Mouse (Mus musculus): ENCODE data around the gene Nrxn3.
A peak's percentile ranks its signal among the peaks of the same experiment; 100 is the strongest.

The Nrxn3 gene

GRCm38 (mm10) chr12:88808947-88809346, 86.3 kb downstream of the Nrxn3 start:
- DNase-seq (ENCODE audit: extremely low spot score, low read depth, low spot score), result no peak

GRCm38 (mm10) chr12:88812173-88812572, 89.5 kb downstream of the Nrxn3 start:
- DNase-seq (ENCODE audit: extremely low spot score, low read depth, low spot score), result no peak

- no peak for DNase-seq (ENCODE audit: extremely low spot score, low read depth, low spot score)
These were observed 94.2 kb downstream of the Nrxn3 start for GRCm38 (mm10) chr12:88816865-88817264.

GRCm38 (mm10) chr12:88818622-88819334, 96.1 kb downstream of the Nrxn3 start:
- no peak for DNase-seq (ENCODE audit: extremely low spot score, low read depth, low spot score)

- no peak for DNase-seq (ENCODE audit: extremely low spot score, low read depth, low spot score)
These were observed 96.6 kb downstream of the Nrxn3 start for GRCm38 (mm10) chr12:88819335-88819709.

- no peak for DNase-seq (ENCODE audit: extremely low spot score, low read depth, low spot score)
These were observed 97.5 kb downstream of the Nrxn3 start for GRCm38 (mm10) chr12:88820131-88820530.

GRCm38 (mm10) chr12:88830851-88831250, 108.2 kb downstream of the Nrxn3 start:
- DNase-seq (ENCODE audit: extremely low spot score, low read depth, low spot score), result no peak

GRCm38 (mm10) chr12:88835821-88836220, 113.1 kb downstream of the Nrxn3 start:
- no peak for DNase-seq (ENCODE audit: extremely low spot score, low read depth, low spot score)

- no peak for DNase-seq (ENCODE audit: extremely low spot score, low read depth, low spot score)
These were observed 117.0 kb downstream of the Nrxn3 start for GRCm38 (mm10) chr12:88839724-88840123.

- DNase-seq (ENCODE audit: extremely low spot score, low read depth, low spot score), result no peak
These were observed 118.7 kb downstream of the Nrxn3 start for GRCm38 (mm10) chr12:88841350-88841749.

GRCm38 (mm10) chr12:88850400-88851179, 127.9 kb downstream of the Nrxn3 start:
- no peak for DNase-seq (ENCODE audit: extremely low spot score, low read depth, low spot score)

GRCm38 (mm10) chr12:88854039-88854438, 131.4 kb downstream of the Nrxn3 start:
- no peak for DNase-seq (ENCODE audit: extremely low spot score, low read depth, low spot score)

- no peak for DNase-seq (ENCODE audit: extremely low spot score, low read depth, low spot score)
These were observed 135.0 kb downstream of the Nrxn3 start for GRCm38 (mm10) chr12:88857701-88858100.

- no peak for DNase-seq (ENCODE audit: extremely low spot score, low read depth, low spot score)
These were observed 137.0 kb downstream of the Nrxn3 start for GRCm38 (mm10) chr12:88859456-88860345.

GRCm38 (mm10) chr12:88860397-88860796, 137.7 kb downstream of the Nrxn3 start:
- no peak for DNase-seq (ENCODE audit: extremely low spot score, low read depth, low spot score)

- DNase-seq (ENCODE audit: extremely low spot score, low read depth, low spot score), result peak; percentile 12
These were observed 140.4 kb downstream of the Nrxn3 start for GRCm38 (mm10) chr12:88863069-88863468.

- no peak for DNase-seq (ENCODE audit: extremely low spot score, low read depth, low spot score)
These were observed 145.6 kb downstream of the Nrxn3 start for GRCm38 (mm10) chr12:88868288-88868687.

GRCm38 (mm10) chr12:88897331-88897730, 174.7 kb downstream of the Nrxn3 start:
- no peak for DNase-seq (ENCODE audit: extremely low spot score, low read depth, low spot score)

GRCm38 (mm10) chr12:88900014-88900727, 177.5 kb downstream of the Nrxn3 start:
- peak; percentile 3 for DNase-seq (ENCODE audit: extremely low spot score, low read depth, low spot score)

- no peak for DNase-seq (ENCODE audit: extremely low spot score, low read depth, low spot score)
These were observed 178.0 kb downstream of the Nrxn3 start for GRCm38 (mm10) chr12:88900728-88901080.

- no peak for DNase-seq (ENCODE audit: extremely low spot score, low read depth, low spot score)
These were observed 188.1 kb downstream of the Nrxn3 start for GRCm38 (mm10) chr12:88910761-88911160.

Measured in hindlimb bud, embryonic 11.5 days (tissue).